Mouse (Mus musculus) liver, adult 2 months (tissue): ENCODE measurements at regions not wholly inside any gene's neighbourhood (a gene's known extent, or its start where the extent isn't known, plus 50 kb on each side); places are given as distances from the start of the nearest gene placed in this dataset.

ENCODE experiments used
- CTCF ChIP-seq: fragments of 200-500 bp; IDR thresholded peaks from 2 replicates; pipeline ENCODE4 v1.5.1; 2011; ENCODE audit warnings: low read depth, low read length, control low read depth
- POLR2A ChIP-seq: fragments of 200-500 bp; IDR thresholded peaks from 2 replicates; pipeline ENCODE4 v1.6.1; 2011; ENCODE audit warnings: low read length, control low read depth; ENCODE audit not compliant: insufficient read depth; ENCODE audit errors: extremely low read depth

- TF ChIP-seq POLR2A (no peak), CTCF (no peak)
These were observed 333.1 kb upstream of the Nrp1 start for GRCm38 (mm10) chr8:128025251-128025856.
